Mouse (Mus musculus) lung, postnatal 10 days (tissue): Measurements from ENCODE around the gene Tuba8.

Experiments
- DNase-seq: peaks from one replicate; pipeline ENCODE4 v3.0.0; 2021

Tuba8 gene

DNA sequence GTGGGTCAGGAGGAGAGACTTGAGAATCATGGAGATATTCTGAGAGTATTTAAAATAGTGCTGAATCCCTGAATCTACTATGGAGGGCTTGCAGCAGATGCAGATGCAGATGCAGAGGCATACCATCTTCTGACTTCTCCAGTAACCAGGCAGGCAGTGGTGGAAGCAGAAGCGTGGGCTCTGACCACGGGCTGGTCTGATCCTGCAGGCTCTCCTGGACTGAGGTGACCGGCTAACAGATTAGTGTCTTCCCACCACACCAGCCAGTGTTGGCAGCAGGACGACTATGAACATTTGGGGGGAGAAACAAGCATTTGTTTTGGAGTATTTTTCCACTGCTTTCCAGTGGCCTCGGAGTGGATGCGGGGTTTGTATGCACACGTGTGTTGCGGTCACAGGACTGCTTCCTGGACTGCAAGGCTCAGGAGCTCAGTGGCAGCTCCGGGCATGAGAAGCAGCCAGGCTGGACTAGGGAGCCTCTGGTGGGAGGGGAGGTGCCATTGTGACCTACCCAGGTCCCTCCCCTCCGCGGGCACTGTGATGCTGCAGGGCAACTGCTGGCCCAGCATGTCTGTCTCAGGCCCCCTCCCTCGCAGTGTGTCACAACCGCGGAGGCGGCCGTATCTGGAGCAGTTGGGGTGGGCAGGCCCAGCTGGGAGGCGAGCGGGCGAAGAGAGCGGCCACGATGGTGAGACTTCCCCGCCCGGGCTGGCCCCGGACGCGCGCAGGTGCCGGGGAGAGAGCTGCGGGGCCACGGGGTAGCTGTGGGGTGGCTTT lies at the start of gene Tuba8:
Gene Tuba8, plus strand, starts transcription at position 548 of the 777 bp plus-strand sequence.
- peak; percentile 69 for DNase-seq

DNA sequence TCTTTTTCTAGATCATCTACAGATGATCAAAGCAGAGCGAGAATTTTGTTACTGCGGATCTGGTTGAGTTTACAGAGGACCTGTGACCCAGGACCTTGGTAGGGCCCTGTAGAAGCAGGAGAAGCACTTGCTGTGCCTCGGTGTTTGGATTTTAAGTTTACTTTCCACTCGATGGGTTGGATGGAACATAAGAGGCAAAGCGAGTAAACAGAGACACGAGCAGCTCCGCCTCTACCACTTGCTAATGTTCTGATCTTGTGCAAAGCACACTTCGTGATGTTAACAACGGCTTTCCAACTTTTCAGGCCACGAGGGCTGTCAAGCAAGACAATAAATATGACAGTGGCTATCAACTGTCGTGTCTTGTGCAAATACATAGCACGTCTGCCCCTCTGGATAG lies 47.9 kb upstream of the Tuba8 start:
- no peak for DNase-seq

DNA sequence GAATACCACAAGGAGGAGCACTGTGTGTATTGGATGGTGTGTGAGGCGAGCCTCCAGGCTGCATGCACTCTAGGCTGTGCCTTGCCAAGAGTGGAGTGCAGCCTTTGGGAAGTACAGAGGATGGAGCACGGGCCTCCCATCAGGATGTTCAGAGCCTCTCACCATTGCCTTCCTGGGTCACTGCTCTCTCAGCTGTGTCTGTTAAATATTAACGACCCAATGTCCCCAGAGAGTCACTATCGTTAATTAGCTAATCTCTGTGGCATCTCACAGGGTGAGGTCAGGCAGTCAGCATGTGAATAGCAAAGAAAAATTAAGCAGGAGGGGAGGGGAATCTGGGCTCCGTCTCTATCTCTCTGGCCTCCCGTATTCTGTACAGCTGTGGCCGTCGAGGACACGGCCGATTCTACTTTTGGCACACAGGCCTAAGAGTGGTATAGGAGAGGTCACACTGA lies 44.4 kb upstream of the Tuba8 start:
- no peak for DNase-seq

DNA sequence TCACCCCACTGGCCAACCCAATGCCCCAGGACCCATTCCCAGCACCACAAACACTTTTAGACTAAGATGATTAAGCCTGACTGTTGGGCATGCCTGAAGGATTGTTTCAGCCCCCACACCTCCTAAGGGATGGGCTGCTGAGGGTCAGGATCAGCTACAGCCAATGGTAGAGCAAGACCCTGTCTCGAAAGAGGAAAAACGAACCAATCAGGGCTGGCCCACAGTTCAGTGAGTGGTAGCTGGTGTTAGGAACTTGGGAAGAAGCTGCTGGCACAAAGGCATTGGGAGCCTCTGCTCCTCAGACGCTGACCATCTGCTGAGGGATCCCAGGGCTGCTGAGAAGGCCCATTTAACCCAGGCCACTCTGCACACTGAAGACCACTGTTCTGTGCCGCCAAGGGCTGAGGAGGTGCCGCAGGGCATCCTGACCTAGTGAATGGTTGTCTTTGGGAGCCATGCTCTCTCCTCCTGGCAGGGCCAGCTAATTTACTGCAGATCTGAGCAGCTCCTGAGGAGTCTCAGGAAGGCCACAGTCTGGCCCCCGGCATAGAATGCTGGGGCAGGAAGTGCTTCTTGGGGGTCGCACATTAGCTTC lies 43.0 kb upstream of the Tuba8 start:
- DNase-seq: no peak

DNA sequence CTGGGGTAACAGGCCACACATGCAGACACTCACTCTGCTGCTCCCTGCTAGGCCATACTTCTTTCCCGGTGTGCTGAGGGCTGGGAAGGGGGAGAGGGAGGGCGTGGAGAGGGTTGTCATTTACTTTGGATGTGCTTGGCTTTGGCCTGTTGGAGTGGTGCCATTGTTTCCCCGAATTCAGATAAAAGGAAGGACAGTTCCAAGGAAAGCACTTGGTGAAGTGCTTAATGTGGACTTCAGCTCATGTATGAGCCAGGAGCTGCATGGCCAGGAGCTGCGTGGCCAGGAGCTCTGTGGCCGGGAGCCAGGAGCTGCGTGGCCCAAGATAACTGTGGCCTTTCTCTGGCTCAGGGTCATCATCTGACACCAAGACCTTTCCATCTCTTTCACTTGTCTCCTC lies 39.4 kb upstream of the Tuba8 start:
- DNase-seq: peak; percentile 60

DNA sequence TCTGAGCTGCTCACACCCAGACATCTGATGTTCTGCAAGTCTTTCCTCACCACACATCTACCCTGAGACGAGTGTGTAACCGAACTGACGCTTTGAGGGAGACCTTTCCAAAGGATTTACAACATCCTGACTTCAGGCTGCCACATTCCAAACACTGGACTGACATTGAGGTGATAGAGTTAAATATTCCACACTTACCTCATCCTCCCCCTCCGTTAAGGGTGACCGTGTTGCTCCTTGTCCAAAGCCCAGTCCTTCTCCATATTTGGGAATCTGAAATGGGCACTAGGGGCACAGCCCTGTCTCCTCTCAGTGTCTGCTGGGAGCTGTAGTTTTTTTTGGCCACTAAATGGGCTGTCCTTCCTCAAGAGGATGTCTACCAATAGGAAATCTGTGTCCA lies 37.0 kb upstream of the Tuba8 start:
- no peak for DNase-seq

DNA sequence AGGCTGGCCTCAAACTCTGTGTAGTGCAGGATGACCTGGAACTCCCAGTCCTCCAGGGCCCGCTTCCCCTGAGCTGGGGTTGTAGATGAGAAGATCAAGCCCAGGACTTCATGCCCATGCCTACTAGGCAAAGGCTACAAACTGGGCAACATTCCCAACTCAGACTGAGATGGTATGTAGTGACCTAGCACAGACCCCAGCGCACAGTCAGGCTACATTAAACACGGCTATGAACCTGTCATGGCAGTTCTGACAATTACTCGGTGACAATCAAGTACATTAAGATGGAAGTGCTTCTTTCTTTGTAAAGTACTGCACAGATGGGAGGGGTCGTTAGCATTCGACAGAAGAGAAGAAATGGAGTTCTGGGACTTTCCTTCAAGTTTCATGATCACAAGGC lies 35.7 kb upstream of the Tuba8 start:
- no peak for DNase-seq

DNA sequence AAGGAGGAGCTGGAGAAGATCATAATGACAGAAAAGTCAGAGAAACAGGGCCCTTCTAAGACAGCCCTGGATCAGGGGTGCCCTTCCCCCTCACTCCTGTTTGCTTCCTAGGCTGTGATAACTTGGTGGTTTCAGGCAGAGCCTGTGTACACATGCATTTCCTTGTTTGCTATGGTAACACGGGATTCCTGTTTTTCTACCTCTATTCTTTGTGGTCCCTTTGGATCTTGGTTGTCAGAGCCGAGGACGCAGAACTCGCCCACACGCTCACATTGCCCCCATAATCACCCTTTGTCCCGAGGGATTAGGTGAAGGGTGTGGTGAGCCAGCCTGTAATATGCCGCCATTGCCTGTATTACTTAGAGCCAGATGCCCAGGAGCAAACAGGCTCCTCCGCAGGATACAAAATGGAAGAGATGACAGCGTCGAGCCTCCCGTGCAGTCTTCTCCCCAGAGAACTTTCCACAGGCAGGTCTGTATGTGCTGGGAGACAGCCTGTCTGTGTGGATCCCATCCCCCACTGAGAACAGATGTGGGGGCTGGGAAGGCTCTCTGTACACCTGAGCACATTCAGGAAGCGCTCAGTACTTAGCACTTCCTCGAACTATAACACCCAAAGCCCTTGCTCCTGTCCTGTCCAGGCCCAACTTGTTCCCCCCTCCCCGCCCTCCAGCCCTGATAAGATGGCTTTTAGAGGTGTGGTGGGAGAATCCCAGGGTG lies 34.3 kb upstream of the Tuba8 start:
- DNase-seq: no peak

DNA sequence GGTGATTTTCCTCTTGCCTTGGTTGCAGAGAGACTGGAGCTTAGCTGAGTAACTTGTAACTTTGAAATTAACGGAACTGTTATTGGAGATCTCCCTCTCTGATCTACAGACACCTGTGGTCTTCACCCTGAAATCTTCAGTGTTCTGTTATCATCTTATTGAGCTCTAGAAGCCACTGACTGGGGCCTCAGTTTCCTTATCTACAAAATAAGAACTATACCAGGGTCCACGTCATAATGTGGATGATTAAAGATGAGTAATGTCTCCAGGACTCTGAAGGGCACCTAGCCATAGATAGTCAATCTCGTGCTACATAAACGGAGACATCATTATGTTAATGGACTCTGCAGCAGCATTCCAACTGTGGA lies 33.8 kb upstream of the Tuba8 start:
- DNase-seq: no peak

DNA sequence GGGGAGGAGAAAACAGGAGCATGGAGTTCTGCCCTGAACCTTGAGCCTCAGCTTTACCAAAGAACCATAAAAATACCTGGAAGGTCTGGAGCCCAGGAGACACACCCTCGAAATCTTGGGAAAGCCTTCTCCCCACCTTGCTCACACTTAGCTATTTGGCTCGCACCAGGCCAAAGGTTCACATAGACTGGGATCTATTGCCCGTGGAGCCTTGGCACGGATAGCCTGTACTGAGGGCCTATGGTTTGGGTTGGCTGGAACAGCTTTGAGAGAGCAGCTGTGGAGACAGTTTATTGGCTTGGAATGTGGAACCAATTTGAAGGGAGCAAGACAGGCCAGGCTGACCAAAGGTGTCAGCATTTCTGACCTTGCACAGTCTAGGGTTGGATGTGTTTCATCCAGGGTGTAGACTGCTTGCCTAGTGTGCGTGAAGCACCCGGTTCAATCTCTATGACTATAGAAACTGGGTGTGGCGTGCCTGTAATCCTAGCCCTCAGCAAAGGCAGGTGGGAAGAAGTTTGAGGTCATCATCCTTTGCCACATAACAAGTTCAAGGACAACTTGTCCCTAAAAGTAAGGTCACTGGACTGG lies 33.3 kb upstream of the Tuba8 start:
- DNase-seq: no peak

DNA sequence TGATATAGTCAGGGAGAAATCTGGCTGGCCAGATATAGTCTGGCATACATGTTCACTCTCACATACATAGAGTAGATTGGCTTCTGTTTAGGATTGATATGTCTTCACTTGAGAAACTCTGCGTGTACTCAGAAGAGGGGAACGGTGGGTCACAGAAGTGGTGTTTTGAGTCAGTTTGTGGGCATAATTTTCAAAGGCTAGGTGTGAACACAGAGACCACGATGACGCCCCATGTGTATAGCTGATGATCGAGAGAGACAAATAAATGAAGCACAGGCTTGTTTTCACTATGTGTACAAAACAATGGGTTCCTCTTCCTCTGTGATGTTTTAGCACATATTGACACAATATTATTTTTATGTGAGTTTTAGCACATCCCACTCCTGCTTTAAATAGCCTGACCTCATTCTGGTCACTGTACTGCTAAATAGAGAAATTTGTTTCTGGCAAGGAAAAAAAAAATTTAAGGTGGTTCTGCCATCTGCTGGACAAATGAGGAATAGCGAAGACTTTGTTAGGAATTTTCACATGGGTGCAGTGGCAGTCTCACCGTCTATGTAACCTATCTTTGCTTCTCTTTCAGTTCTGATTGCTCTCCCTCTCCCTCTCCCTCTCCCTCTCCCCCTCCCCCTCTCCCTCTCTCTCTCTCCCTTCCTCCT lies 31.7 kb upstream of the Tuba8 start:
- peak; percentile 81 for DNase-seq

DNA sequence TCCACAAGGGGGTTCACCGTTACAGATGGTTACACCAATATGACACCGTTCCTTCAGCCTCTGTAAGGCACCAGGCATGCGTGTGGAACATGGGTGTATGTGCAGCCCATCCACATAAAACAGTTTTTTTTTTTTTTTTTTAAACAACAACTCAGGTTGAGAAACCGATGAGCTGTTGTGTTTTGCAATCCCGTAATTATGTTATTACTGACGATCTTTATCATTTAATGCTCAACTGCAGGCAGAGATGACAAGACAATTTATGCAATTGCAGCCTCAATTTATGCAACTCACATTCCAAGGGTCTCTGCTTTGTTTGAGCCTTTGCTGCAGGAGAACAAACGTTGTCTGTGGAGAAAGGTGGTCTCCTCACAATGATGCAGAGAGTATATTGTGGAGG lies 30.6 kb upstream of the Tuba8 start:
- DNase-seq: no peak

DNA sequence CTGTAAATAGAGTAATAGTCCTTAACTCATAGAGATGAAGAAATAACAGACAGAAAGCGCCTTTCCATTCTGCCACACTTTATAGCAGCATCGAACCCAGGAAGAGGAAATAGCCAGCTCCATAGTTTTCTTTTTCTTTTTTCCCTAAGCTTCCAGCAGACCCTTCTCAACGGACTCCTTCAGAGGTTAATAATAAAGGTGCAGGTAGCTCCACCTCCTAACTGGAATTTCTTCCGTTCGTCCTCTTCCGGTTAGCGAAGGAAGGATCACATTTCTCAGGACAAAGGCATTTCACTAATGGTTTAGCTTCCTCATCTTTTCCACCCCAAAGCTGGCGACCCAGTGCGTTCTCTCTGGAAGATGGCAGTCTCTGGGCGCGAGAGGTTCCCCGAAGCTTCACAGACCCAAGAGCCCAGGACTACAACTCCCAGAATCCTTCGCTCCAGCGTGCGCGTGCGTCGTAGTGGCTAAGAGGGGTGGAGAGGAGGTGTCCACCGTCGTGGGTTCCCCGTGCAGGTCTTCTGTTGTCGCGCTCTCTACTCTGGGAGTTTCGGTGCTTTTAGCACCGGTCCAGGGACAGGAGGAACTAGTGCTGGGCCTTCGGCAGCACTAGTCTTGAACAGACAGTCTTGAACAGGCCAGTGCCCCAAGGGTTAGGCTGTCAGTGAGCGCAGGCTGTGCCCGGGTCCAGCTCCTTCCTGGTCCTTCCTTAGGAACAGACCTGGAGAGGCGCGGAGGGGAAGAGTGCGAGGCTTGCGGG lies 26.9 kb upstream of the Tuba8 start, which contains the start of gene Pex26:
Gene Pex26, plus strand, starts transcription at position 254 of the 760 bp plus-strand sequence.
- peak; percentile 95 for DNase-seq

DNA sequence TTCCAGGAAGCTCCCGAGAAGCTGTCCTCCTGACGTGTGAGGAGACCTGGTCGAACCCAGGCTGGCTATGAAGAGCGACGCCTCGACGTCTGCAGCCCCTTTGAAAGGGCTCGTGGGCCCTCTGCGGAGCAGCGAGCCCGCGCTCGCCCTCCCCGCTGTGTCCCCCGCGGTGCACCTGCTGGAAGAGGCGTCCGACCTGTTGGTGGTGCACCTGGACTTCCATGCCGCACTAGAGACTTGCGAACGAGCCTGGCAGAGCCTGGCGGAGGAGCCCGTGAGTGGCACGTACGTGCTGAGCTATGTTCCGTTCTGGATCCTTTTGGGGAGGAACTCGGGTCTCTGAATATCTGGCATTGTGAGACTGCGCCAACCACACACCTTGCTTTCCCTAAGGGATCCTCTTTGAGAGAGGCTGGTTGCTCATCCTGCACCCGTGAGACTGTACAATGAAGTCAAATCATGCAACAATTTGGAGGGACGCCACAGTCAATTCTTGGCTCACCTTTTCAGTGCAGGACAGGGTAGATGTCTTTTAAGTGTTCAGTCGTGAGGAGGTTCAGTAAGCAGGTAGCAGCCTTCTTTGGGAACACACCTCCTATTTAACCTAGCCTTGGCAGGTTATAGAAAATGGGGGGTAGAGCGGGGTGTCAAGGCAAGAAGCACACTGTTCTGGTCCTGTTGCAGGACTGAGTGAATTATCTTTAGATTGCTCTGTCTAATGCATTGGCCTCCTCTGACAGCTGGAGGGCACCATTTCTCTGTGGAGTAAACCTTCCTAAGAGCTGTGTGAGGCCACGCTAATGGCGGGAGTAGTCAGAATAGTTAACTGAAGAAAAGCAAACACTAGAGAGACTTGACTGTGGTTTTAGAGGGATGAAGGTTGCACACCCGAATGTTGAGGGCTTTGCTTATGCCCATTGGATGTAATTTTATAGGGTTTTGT lies 26.0 kb upstream of the Tuba8 start:
- DNase-seq: peak; percentile 77

DNA sequence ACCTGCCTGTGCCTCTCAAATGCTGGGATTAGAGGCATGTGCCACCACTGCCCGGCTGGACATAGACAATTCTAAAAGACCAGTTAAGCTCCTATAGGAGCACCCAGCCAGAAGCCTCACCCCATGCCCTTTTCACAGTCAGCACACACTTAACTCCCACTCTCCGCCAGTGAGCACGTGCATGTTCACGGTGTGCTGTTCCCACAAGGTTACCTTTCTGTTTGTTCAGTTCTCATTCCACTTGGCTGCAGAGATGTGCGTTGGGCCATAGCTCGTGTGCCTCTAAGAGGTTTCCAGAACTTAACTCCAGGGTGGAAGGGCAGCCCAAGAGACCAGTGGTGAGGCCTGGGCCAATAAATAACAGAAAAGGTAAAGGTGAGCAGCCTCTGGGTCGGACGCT lies 25.3 kb upstream of the Tuba8 start:
- DNase-seq: no peak

DNA sequence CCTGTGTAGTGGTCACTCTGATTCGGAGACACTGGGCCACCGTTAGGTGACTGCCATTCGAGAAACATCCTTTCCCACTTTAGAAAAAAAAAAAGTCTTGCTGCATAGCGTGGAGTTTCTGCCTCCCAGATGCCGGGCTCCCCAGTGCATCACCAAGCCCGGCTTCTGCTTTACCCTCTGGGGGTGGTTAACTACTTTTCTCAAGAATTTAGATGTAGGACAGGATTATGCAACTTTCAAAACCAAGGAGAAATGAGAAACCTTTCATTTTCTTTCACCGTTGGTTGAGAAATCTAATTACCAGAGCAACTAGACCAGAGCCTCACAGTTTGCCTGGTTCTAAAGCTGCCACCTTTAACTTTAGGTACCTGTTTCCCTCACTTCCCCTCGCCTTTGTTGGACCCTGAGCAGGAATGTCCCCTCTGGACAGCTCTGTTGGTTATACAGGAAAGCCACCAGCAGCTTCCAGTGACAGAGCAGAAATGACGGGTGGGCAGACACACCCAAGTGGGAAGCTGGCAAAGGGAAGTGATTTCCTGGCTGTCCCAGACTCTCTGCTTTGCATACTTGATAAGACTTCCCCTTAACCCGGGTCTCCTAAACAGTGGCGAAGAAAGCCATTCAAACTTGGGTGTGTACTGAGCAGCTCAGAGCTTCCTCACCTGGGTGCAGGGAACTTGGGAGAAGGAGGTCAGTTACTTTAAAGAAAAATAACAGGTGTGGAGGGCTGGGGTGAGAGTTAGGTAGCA lies 19.1 kb upstream of the Tuba8 start:
- DNase-seq: no peak

DNA sequence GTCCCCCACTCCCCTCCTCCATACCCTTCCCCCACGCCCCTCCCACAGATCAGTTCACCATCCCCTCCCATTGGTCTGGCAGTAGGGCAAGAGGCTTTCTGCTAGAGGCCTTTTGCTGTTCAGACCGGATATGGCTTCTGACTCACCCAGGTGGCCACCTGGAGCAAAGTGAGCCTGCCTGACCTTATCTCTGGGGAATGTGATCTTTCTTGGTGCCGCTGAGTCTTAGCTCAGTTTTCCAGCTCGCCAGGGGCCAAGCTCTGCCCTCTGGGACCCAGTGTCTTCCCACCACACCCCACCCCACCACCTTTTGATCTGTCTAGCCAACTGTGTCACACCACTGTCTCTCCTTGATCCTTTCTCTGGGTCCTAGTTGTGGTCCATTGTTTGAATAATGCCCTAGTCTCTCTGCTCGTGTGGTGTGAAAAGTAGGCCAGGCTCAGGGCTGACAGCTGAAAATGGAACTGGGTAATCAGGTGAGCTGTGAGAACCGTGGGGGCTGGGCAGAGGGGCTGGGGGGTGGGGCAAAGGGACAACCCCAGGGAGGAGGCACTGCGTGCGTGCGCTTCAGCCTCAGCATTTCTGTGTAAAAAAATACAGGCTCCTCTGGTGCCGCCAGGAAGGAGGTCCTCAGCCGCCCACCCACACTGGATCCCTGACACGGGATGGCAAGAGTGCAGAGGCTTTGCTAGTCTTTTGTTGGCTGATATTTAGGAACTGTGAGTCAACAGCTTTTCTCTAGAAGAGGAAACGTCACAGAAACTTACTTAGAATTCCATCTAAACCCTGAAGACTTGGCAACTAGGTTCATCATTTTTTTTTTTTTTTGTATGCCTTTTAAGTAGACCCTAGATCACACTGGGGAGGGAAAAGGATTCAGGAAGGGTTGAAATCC lies 16.2 kb upstream of the Tuba8 start:
- DNase-seq: no peak

DNA sequence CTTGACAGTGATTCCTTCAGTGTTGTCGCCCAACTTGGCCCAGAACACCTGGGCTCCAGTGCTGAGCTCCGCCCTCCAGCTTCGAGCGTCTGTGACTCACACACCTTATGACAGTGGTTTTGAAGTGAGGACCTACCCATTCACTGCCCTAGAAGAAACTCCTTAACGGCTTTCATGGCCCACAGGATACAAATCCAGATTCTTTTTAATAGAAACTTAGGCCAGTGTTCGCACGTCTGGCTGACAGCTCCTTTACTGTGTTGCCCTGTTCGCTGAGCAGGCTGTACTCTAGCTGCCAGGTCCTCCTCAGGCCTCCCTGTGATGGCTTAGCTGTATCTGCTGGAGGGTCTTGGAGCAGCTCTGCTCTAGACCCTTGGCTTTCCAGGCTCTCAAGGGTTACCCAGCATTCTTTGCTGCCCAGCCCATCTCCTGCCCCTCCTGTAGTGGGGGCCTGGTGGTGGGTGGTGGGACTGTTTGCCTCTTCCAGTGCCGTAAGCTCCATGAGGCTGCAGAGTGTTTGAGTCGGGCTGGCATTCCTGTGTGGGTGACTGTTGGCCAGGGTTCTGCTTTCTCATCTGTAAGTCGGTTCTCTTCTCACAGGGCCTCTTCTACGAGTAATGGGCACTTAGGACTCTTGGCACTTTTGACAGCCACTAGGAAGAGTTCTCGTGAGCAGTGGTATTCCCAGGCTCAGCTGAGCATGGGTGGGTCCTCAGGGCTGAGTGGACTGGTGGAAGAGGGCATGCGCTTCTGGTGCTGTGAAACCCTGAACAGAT lies 15.4 kb upstream of the Tuba8 start:
- no peak for DNase-seq
